Mouse (Mus musculus) T-helper 17 cell (primary cell): ENCODE data around the gene Abcc9.

ENCODE experiments used
- in situ Hi-C, 2 experiments: fragments of 300-600 bp; cut with MboI, MseI; formaldehyde crosslinking; loops; 1 replicate in 1 of 2; 2 replicates in 1 of 2; pipeline ENCODE4 v1.15.1; 2025; ENCODE audit warnings: high pct_unique_total_duplicates in 2 of 2

Abcc9 gene

DNA sequence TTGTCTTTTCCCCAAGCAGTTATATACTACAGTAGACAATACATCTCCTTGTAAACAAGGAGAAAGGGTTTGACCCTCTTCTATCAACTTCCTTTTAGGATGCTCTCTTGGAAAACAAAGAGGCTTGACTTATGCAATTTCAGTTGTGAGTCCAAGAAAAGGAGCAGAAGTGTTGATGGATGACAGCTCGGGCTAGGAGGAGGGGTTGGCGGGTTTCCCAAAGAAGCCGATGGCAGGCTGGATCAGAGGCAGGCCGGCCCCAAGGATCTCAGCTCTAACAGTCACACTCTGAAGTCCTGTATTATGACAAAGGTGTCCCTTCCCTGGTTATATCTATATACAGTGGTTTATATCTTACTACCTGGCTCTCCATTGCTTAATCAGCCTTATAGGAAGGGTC lies 150.6 kb downstream of the Abcc9 start:
- in situ Hi-C loops = no loop called here

GRCm38 (mm10) chr6:142550871-142551270 lies 151.2 kb downstream of the Abcc9 start:
- in situ Hi-C loops = no loop called here

DNA sequence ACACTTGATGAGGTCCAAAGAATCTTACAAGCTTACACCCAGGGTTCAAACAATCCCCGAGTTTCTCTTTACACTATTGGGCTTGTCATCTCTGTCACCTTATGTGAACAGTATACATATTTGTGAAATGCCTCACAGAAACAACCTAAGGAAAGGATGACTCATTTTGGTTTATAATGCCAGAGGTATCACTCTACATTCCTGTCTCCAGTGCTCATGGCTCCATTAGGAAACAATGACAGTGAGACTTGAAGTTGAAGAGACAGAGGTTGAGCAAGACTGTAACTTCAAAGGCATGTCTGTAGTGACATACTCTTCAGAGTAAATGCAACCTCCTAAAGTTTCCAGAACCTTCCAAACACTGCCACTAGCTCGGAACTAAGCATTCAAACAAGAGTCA lies 153.7 kb downstream of the Abcc9 start:
- in situ Hi-C loops = no loop called here

GRCm38 (mm10) chr6:142545132-142545531 lies 157.0 kb downstream of the Abcc9 start:
- in situ Hi-C loops = no loop called here

- in situ Hi-C loops = no loop called here
These were observed 158.5 kb downstream of the Abcc9 start for GRCm38 (mm10) chr6:142543648-142544047.

DNA sequence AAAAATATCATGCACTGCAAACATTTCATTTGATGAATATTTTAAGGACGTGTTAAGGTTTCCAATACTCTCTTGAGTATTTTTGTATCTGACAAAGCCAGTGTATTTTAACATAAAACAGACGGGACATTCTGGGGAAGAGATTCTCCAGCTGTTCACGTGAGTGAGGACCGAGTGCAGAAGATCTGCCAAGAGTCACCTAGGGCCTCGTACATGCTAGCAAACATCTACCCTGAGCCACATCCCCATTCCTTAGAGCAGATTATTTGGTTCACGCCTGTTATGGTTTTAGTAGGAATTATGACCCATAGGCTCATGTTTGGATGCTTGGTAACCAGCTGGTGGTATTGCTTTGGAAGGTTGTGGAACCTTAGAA lies 159.3 kb downstream of the Abcc9 start:
- in situ Hi-C loops = no loop called here

DNA sequence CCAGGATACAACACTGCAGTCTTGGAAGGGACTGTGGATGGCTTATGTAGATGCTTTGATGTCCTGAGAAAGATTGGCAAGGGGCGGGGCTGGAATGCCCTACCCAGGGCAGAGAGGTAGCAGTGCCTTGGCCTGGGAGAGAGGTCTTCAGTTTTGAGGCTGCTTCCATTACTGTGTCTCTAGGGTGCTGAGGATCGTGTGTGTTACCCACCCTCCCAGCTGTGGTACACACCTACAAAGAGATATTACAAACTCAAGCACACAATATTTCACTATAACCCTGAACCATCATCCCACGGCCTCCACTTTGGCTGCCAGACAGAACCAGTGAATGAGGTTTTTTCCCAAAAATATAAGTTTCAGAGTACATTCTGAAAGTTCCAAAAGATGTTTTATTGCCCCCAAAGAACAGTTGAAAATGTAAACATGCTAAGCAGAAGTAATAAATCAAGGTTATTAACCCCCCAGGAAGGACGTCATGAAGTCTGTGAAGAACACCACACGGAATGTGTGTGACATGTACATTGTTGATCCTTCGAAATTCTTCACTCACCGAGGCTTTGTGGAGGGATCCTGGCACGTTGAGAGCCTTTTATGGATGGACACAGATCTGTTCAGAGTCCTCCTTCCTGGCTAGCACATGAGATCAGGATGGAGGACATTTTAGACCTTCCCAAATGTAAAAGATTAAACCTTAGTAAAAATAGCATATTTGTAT lies 159.9 kb downstream of the Abcc9 start:
- in situ Hi-C loops = no loop called here

DNA sequence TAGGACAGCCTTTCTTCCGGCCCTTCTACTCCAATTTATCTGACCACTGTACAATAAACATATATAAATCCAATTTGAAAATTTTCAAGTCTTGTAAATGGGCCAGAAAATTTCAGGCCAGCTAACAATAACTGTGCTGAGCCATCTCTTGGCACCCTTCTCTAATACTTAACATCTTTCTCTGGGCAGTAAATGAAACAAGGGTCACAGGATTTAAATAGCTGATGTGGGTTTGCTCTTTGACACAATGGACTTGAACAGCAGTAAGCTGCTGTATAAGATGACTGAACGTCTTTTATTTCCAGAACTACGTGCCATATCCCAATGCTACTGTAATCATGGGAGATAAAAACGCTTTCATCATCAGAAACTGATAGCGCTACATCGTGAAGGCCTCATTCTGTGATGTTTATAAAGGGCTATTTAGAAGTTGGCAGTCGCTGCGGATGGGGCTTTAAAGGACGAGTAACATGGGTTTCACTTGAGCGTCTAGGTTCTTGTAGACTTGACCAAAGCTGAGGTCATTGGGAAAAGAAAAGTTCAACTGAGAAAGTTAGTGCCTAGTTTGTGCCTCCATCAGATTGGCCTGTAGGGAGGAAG lies 161.5 kb downstream of the Abcc9 start:
- in situ Hi-C loops = no loop called here

DNA sequence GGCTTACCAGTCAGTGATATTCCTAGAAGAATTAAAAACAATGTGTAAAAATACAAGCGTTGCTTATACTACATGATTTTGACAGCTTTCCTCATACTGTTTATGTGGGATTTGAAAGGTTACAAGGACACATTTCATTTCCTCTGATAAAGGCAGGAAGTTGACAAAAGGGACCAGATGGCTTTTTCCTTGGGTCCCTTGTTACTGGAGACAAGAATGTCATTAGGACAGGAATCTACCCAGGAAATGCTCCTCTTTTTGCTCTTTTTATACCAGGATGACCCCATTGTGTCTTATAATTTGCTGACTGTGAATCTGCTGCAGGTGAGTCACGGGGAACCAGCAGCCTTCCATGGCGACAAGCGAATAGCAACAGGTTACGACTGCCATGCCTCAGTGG lies 162.0 kb downstream of the Abcc9 start:
- in situ Hi-C loops = no loop called here

DNA sequence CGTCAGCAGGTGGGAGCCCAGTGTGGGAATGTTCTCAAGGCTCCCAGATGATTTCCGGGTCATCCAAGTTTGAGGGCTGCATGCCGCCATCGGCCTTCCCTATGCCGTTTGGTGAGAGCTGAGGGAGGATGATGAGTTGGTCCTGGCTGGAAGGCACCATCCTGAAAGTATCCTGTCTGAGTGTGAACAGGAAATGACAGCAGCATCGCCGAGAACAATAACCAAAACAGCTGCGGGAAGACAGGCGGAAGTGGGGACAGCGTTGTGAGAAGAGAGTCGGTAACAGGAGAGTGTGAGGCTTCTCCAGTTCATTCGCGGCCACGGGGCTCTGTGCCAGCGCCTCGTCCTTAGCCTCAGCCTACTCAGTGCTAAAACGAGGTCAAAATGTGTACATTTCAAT lies 163.6 kb downstream of the Abcc9 start:
- in situ Hi-C loops = loop anchor here in 1 of 2 experiments (10.0 kb wide), 1 partner anchor 1176 kb away; no protein-coding TSS in a partner anchor
